Mouse (Mus musculus): ENCODE measurements at regions not wholly inside any gene's neighbourhood (a gene's known extent, or its start where the extent isn't known, plus 50 kb on each side); places are given as distances from the start of the nearest gene placed in this dataset.
A peak's percentile ranks its signal among the peaks of the same experiment; 100 is the strongest.

DNA sequence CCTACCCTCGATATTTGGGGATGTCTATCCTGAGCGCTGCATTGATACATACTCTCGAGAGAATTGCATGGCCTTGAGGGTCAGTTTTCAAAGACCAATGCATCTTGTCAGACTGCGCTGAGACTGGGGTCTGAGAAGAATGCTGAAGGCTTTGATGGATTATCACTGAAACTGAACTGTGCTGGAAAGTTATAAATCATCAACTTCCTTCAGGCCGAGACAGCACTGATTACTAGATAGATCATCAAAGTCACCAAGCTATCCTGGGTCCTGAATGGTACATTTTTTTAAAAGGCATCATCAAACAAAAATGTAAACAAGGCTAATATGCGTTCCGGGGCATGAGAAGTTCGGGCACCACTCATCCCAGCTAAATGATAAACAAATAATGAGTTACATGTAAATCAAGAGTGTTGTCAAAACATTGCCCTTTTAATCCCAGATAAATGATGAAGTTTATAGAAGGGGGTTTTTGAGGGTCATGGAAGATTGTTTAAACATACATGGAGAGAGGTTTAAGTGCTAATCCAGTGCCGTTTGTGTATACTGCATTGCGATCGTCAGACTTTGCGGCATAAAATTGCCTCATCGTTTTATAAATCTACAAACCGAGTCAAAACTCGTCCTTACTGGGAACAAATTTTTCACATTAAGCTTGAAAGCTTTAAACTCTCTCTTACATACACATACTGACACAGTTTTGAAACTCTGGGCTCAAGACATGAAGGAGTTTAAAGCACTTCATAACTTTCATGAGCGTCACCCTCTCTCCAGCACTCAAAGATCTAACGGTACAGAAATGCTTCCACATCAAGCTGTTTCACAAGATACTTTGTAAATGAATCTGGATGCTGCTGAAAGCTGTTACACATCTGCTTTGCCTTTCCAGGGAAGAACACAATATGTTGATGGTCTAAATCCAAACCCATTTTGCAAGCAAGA, 419.5 kb downstream of the Efna5 start:
- DNase-seq (ENCODE audit: low read depth, low spot score): no peak
- Histone ChIP-seq H3K36me3 (ENCODE audit: control insufficient read depth, insufficient read depth, low read length, poor library complexity, severe bottlenecking) (no peaks in the 10 kb centered on the region), H3K27me3 (ENCODE audit: control insufficient read depth, insufficient read depth, low read length, poor library complexity, severe bottlenecking) (no peaks in the 10 kb centered on the region)

DNA sequence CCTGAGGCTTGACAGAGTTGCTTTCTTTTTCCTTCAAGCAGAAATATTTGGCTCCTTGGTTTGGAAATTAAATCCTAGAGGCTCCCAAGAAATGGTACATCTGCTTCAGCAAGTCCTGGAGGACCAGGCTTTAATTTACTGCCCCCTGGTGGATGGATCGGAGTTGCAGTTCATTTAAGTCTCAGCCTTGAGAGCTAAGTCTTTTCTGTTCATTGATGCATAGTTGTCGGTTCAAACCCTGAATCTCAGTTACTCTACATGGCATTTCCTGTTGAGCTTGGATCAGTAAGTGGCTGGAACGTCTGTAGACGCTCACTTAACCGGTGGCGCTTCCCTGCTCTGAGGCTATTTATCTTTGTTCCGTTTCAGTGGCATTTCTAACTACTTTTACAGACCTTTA, 422.2 kb downstream of the Efna5 start:
- Histone ChIP-seq H3K36me3 (ENCODE audit: control insufficient read depth, insufficient read depth, low read length, poor library complexity, severe bottlenecking) (no peaks in the 10 kb centered on the region), H3K27me3 (ENCODE audit: control insufficient read depth, insufficient read depth, low read length, poor library complexity, severe bottlenecking) (no peaks in the 10 kb centered on the region)
- peak; percentile 22 for DNase-seq (ENCODE audit: low read depth, low spot score)

- no peak for DNase-seq (ENCODE audit: low read depth, low spot score)
- Histone ChIP-seq H3K36me3 (ENCODE audit: control insufficient read depth, insufficient read depth, low read length, poor library complexity, severe bottlenecking) (no peaks in the 10 kb centered on the region), H3K27me3 (ENCODE audit: control insufficient read depth, insufficient read depth, low read length, poor library complexity, severe bottlenecking) (no peaks in the 10 kb centered on the region)
Measured at GRCm38 (mm10) chr17:62438045-62438444, 443.1 kb downstream of the Efna5 start.

DNA sequence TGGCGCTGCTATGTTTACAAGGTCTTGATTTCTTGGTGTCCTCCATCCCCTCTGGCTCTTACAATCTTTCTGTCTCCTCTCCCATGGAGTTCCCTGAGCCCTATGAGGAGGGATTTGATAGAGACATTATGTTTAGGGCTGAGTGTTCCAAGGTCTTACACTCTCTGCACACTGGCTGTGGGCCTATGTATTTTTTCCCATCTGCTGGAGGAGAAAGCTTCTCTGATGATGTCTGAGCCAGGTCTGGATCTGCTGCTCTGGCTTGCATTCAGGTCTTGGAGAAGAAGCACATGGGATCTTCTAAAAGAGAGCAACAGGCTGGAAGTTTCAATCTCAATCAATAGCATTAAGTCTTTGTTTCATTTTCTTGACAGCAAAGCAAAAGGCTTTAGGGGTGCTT, 445.1 kb downstream of the Efna5 start:
- DNase-seq (ENCODE audit: low read depth, low spot score): no peak
- no peaks in the 10 kb centered on the region for H3K27me3 ChIP-seq (ENCODE audit: control insufficient read depth, insufficient read depth, low read length, poor library complexity, severe bottlenecking)
- no peaks in the 10 kb centered on the region for H3K36me3 ChIP-seq (ENCODE audit: control insufficient read depth, insufficient read depth, low read length, poor library complexity, severe bottlenecking)

GRCm38 (mm10) chr17:62423476-62424385, 457.4 kb downstream of the Efna5 start:
- DNase-seq (ENCODE audit: low read depth, low spot score): no peak
- no peaks in the 10 kb centered on the region for H3K27me3 ChIP-seq (ENCODE audit: control insufficient read depth, insufficient read depth, low read length, poor library complexity, severe bottlenecking)
- H3K36me3 ChIP-seq (ENCODE audit: control insufficient read depth, insufficient read depth, low read length, poor library complexity, severe bottlenecking): no peaks in the 10 kb centered on the region

GRCm38 (mm10) chr17:62417584-62417983, 463.5 kb downstream of the Efna5 start:
- Histone ChIP-seq H3K36me3 (ENCODE audit: control insufficient read depth, insufficient read depth, low read length, poor library complexity, severe bottlenecking) (no peaks in the 10 kb centered on the region), H3K27me3 (ENCODE audit: control insufficient read depth, insufficient read depth, low read length, poor library complexity, severe bottlenecking) (no peaks in the 10 kb centered on the region)
- DNase-seq (ENCODE audit: low read depth, low spot score): no peak

GRCm38 (mm10) chr17:62415152-62415551, 466.0 kb downstream of the Efna5 start:
- no peaks in the 10 kb centered on the region for H3K27me3 ChIP-seq (ENCODE audit: control insufficient read depth, insufficient read depth, low read length, poor library complexity, severe bottlenecking)
- H3K36me3 ChIP-seq (ENCODE audit: control insufficient read depth, insufficient read depth, low read length, poor library complexity, severe bottlenecking): no peaks in the 10 kb centered on the region
- no peak for DNase-seq (ENCODE audit: low read depth, low spot score)

- no peak for DNase-seq (ENCODE audit: low read depth, low spot score)
- no peaks in the 10 kb centered on the region for H3K27me3 ChIP-seq (ENCODE audit: control insufficient read depth, insufficient read depth, low read length, poor library complexity, severe bottlenecking)
- H3K36me3 ChIP-seq (ENCODE audit: control insufficient read depth, insufficient read depth, low read length, poor library complexity, severe bottlenecking): no peaks in the 10 kb centered on the region
Measured at GRCm38 (mm10) chr17:62412666-62413180, 468.4 kb downstream of the Efna5 start.

DNA sequence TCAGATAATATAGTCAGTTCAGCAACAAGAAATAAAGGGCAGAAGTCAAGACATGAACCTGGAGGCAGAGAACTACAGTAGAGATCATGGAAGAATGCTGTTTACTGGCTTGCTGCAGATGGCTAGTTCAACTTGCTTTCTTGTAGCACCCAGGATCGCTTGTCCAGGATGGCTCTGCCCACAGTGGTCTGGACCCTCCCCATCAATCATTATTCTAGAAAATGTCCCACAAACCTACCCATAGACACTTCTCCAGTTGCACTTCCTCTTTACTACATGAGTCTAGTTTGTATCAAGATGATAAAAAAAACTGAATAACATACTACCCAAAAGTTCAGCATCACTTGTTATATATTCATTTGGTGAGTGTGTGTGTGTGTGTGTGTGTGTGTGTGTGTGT, 477.4 kb downstream of the Efna5 start:
- no peaks in the 10 kb centered on the region for H3K36me3 ChIP-seq (ENCODE audit: control insufficient read depth, insufficient read depth, low read length, poor library complexity, severe bottlenecking)
- H3K27me3 ChIP-seq (ENCODE audit: control insufficient read depth, insufficient read depth, low read length, poor library complexity, severe bottlenecking): no peaks in the 10 kb centered on the region
- no peak for DNase-seq (ENCODE audit: low read depth, low spot score)

- no peak for DNase-seq (ENCODE audit: low read depth, low spot score)
- Histone ChIP-seq H3K27me3 (ENCODE audit: control insufficient read depth, insufficient read depth, low read length, poor library complexity, severe bottlenecking) (no peaks in the 10 kb centered on the region), H3K36me3 (ENCODE audit: control insufficient read depth, insufficient read depth, low read length, poor library complexity, severe bottlenecking) (no peaks in the 10 kb centered on the region)
Measured at GRCm38 (mm10) chr17:62393355-62394006, 487.6 kb downstream of the Efna5 start.

GRCm38 (mm10) chr17:62384053-62384452, 497.1 kb downstream of the Efna5 start:
- Histone ChIP-seq H3K36me3 (ENCODE audit: control insufficient read depth, insufficient read depth, low read length, poor library complexity, severe bottlenecking) (no peaks in the 10 kb centered on the region), H3K27me3 (ENCODE audit: control insufficient read depth, insufficient read depth, low read length, poor library complexity, severe bottlenecking) (no peaks in the 10 kb centered on the region)
- DNase-seq (ENCODE audit: low read depth, low spot score): no peak

DNA sequence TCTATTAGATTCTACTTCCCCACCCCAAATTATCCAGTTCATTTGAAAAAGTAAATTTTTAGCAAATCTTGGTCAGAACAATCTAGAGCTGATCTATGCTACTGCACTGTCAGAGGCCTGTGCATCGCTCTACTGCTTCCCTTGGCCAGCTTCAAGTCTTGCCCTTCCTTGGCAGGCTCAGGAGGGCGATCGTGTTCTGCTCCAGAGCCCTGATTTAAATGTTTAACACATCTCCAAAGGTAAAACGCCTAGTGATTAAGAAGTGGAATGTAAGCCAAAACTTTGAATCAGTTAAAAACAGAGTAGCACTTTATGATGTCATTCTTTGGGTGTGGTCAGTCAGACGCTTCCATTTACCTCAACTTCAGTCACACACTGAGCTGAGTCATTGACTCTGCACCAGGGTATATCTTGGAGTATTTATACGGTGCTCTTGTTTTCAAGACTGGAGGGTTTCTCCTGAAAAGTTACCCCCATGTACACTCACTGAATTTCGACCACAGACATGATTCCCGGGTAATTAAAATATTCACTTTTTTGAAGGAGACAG, 502.2 kb downstream of the Efna5 start:
- DNase-seq (ENCODE audit: low read depth, low spot score): no peak
- Histone ChIP-seq H3K36me3 (ENCODE audit: control insufficient read depth, insufficient read depth, low read length, poor library complexity, severe bottlenecking) (no peaks in the 10 kb centered on the region), H3K27me3 (ENCODE audit: control insufficient read depth, insufficient read depth, low read length, poor library complexity, severe bottlenecking) (no peaks in the 10 kb centered on the region)

- Histone ChIP-seq H3K36me3 (ENCODE audit: control insufficient read depth, insufficient read depth, low read length, poor library complexity, severe bottlenecking) (no peaks in the 10 kb centered on the region), H3K27me3 (ENCODE audit: control insufficient read depth, insufficient read depth, low read length, poor library complexity, severe bottlenecking) (no peaks in the 10 kb centered on the region)
- no peak for DNase-seq (ENCODE audit: low read depth, low spot score)
Measured at GRCm38 (mm10) chr17:62369100-62369499, 512.0 kb downstream of the Efna5 start.

DNA sequence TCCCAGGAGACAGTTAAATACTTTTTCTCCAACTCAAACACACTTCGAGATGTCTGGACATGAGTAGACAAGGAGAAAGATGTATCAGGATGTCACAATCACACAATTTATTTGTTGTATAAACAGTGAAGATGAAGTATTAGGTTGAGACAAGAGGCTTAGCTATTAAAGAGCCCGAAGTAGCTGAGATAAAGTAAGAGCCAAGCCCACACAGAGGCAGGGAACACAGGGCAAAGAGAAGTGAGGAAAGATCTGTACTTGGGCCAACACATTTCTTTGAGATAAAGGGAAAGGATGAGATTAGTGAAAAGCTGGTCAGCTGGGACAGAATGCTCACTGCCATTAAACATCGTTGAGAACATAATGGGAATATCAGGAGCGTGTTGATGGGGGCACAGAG, 513.2 kb downstream of the Efna5 start:
- no peak for DNase-seq (ENCODE audit: low read depth, low spot score)
- Histone ChIP-seq H3K27me3 (ENCODE audit: control insufficient read depth, insufficient read depth, low read length, poor library complexity, severe bottlenecking) (no peaks in the 10 kb centered on the region), H3K36me3 (ENCODE audit: control insufficient read depth, insufficient read depth, low read length, poor library complexity, severe bottlenecking) (no peaks in the 10 kb centered on the region)

Data from splenic B cell, adult 2 months (primary cell).